Mouse (Mus musculus): ENCODE results near the gene Ankdd1a. TPM values are rescaled to one million over a fixed set of nuclear protein-coding genes. Genes with fewer than 3 reads are reported as not detected.

Gene Ankdd1a
- total and polyA plus RNA-seq, 3 experiments: 0.06 TPM; not detected in 2

DNA sequence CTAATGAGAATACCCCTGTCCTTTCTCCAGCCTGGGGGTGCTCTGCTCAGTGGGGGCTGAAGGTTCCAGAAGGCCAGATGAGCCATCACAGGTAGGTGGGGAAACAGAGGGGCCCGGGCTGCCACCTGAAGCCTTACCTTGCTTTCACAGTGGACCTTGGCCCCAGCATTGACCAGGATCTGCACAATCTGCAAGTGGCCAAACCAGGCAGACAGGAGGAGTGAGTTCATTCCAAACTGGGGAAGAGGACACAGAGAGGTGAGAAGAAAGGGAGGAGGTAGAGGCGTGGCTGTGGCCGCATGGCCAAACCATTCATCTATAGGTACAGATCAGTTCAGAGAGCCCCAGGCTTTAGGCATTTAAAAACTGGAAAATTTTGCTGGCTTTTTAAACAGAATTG is 7.5 kb downstream of the Ankdd1a start:
- no peaks in the 10 kb centered on the region for H3K36me3 ChIP-seq (ENCODE audit: control insufficient read depth in 1 of 2, insufficient read depth in 2 of 2, low read length in 2 of 2)
- H3K27ac ChIP-seq (ENCODE audit: control insufficient read depth, low read depth, low read length): no peak overlapping the region
- H3K4me1 ChIP-seq (ENCODE audit: control insufficient read depth in 1 of 2, insufficient read depth in 2 of 2, low read length in 2 of 2): no peaks in the 10 kb centered on the region
- H3K79me2 ChIP-seq (ENCODE audit: control insufficient read depth, insufficient read depth, low read length, poor library complexity): no peaks in the 10 kb centered on the region
- no peak for DNase-seq (ENCODE audit: low read depth, low spot score)
- no peaks in the 10 kb centered on the region for H3K9me3 ChIP-seq (replicated peaks; ENCODE audit: insufficient read depth, low read length)
- H3K9ac ChIP-seq (ENCODE audit: control insufficient read depth, low read depth, low read length, poor library complexity, severe bottlenecking): no peak overlapping the region
- TF ChIP-seq CTCF (IDR thresholded peaks at IDR 0.05 in 2 of 3, conservative IDR thresholded peaks at IDR 0.05 in 1 of 3; ENCODE audit: control insufficient read depth in 1 of 3, insufficient read depth in 1 of 3, low read depth in 2 of 3, low read length in 3 of 3, poor library complexity in 1 of 3, severe bottlenecking in 1 of 3) (no peak), MXI1 (IDR thresholded peaks at IDR 0.05; ENCODE audit: low read depth, low read length) (no peak), KAT2A (conservative IDR thresholded peaks at IDR 0.05; ENCODE audit: low read depth, low read length) (no peak), MAX (IDR thresholded peaks at IDR 0.05; ENCODE audit: low read length) (no peak), NELFE (IDR thresholded peaks at IDR 0.05; ENCODE audit: low read depth, low read length) (no peak), MYB (IDR thresholded peaks at IDR 0.05; ENCODE audit: low read depth, low read length) (no peak), MYC (IDR thresholded peaks at IDR 0.05; ENCODE audit: low read depth, low read length) (no peak), HCFC1 (IDR thresholded peaks at IDR 0.05; ENCODE audit: low read depth, low read length) (no peak), USF1 (IDR thresholded peaks at IDR 0.05; ENCODE audit: low read depth, low read length) (no peak)
- 0 out of 4 replicates have a peak, but pooled peaks cover 0 to 2% of the 10 kb centered on the region in 2 experiments for H3K27me3 ChIP-seq (ENCODE audit: control insufficient read depth in 1 of 2, insufficient read depth in 2 of 2, low read length in 2 of 2)
- no peak overlapping the region for H3K4me3 ChIP-seq (ENCODE audit: control insufficient read depth in 1 of 2, insufficient read depth in 1 of 2, low read depth in 2 of 2, low read length in 2 of 2)

DNA sequence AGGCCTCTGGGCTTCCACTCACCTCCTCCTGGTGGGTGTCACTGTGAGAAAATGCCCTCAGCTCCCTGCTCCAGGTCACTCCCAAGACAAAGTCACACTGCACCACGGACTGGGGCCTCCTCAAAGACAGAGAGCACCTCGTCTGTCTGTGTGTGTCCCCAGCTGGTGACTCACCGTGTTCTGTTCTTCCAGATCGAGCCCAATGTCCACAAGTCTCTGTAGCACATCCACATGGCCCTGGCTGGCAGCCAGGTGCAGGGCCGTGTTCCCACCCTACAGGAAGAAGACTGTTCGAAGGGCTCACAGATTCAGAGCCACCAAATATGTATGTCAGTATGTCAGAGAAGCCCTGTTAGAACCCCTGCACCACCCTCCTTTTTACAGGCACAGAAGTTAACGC is 11.5 kb downstream of the Ankdd1a start:
- Histone ChIP-seq H3K9me3 (replicated peaks; ENCODE audit: insufficient read depth, low read length) (no peaks in the 10 kb centered on the region), H3K9ac (ENCODE audit: control insufficient read depth, low read depth, low read length, poor library complexity, severe bottlenecking) (no peak overlapping the region), H3K4me3 (ENCODE audit: control insufficient read depth in 1 of 2, insufficient read depth in 1 of 2, low read depth in 2 of 2, low read length in 2 of 2) (no peak overlapping the region), H3K4me1 (ENCODE audit: control insufficient read depth in 1 of 2, insufficient read depth in 2 of 2, low read length in 2 of 2) (no peaks in the 10 kb centered on the region), H3K36me3 (ENCODE audit: control insufficient read depth in 1 of 2, insufficient read depth in 2 of 2, low read length in 2 of 2) (no peaks in the 10 kb centered on the region), H3K27me3 (ENCODE audit: control insufficient read depth in 1 of 2, insufficient read depth in 2 of 2, low read length in 2 of 2) (0 out of 4 replicates have a peak, but pooled peaks cover 0 to 4% of the 10 kb centered on the region in 2 experiments), H3K27ac (ENCODE audit: control insufficient read depth, low read depth, low read length) (no peak overlapping the region), H3K79me2 (ENCODE audit: control insufficient read depth, insufficient read depth, low read length, poor library complexity) (no peaks in the 10 kb centered on the region)
- no peak for DNase-seq (ENCODE audit: low read depth, low spot score)
- TF ChIP-seq NRF1 (IDR thresholded peaks at IDR 0.05; ENCODE audit: insufficient read depth, low read depth, low read length, poor library complexity, severe bottlenecking) (no peak), MEF2A (IDR thresholded peaks at IDR 0.05; ENCODE audit: extremely low read depth, insufficient replicate concordance, low read depth, low read length, poor library complexity, severe bottlenecking) (no peak), BHLHE40 (IDR thresholded peaks at IDR 0.05; ENCODE audit: borderline replicate concordance, low read depth, low read length) (no peak), MAZ (IDR thresholded peaks at IDR 0.05; ENCODE audit: low read depth, low read length) (no peak), CHD2 (IDR thresholded peaks at IDR 0.05; ENCODE audit: low read length) (no peak), TBP (IDR thresholded peaks at IDR 0.05; ENCODE audit: low read depth, low read length) (no peak), CTCF (IDR thresholded peaks at IDR 0.05 in 2 of 3, conservative IDR thresholded peaks at IDR 0.05 in 1 of 3; ENCODE audit: control insufficient read depth in 1 of 3, insufficient read depth in 1 of 3, low read depth in 2 of 3, low read length in 3 of 3, poor library complexity in 1 of 3, severe bottlenecking in 1 of 3) (no peak), HCFC1 (IDR thresholded peaks at IDR 0.05; ENCODE audit: low read depth, low read length) (no peak), ETS1 (IDR thresholded peaks at IDR 0.05; ENCODE audit: low read depth, low read length) (no peak)

Data from MEL (cell line).